Mouse (Mus musculus) intestine, embryonic 14.5 days (tissue): ENCODE data around the gene Rtn4. TPM values are rescaled to one million over a fixed set of nuclear protein-coding genes. Genes with fewer than 3 reads are reported as not detected.

ENCODE experiments used
- ATAC-seq: fragments of 200-750 bp; cut with Nextera tagmentation; replicated peaks from 2 replicates; pipeline ENCODE4 v1.8.0; 2017; ENCODE audit warnings: low read depth, moderate number of reproducible peaks, moderate TSS enrichment, moderate library complexity; ENCODE audit not compliant: low FRiP score, low TSS enrichment
- DNase-seq: peaks from one replicate; pipeline ENCODE4 v3.0.0-alpha.2; 2018; ENCODE audit warnings: low spot score
- H3K27ac ChIP-seq: fragments of 300-500 bp; sonication (generic); 2 replicates; pipeline ENCODE4 v1.5.1; 2014; ENCODE audit warnings: low read depth, mild to moderate bottlenecking, control low read depth
- H3K27me3 ChIP-seq: fragments of 300-500 bp; sonication (generic); replicated peaks from 2 replicates; pipeline ENCODE4 v1.6.1; 2014; ENCODE audit warnings: low read length, control low read depth; ENCODE audit not compliant: control insufficient read depth, insufficient read depth
- H3K36me3 ChIP-seq: fragments of 300-500 bp; sonication (generic); 2 replicates; pipeline ENCODE4 v1.6.1; 2014; ENCODE audit warnings: low read length, control low read depth; ENCODE audit not compliant: control insufficient read depth, insufficient read depth
- H3K4me1 ChIP-seq: fragments of 300-500 bp; sonication (generic); replicated peaks from 2 replicates; pipeline ENCODE4 v1.6.1; 2014; ENCODE audit warnings: low read length, control low read depth, mixed read lengths; ENCODE audit not compliant: control insufficient read depth, insufficient read depth
- H3K4me2 ChIP-seq: fragments of 300-500 bp; sonication (generic); 2 replicates; pipeline ENCODE4 v1.6.1; 2014; ENCODE audit warnings: low read length
- H3K4me3 ChIP-seq: fragments of 300-500 bp; sonication (generic); 2 replicates; pipeline ENCODE4 v1.5.1; 2014; ENCODE audit warnings: low read depth, low read length, control low read depth, mixed read lengths
- H3K9ac ChIP-seq: fragments of 300-500 bp; sonication (generic); 2 replicates; pipeline ENCODE4 v1.6.1; 2014; ENCODE audit warnings: mild to moderate bottlenecking, low read length
- H3K9me3 ChIP-seq: fragments of 300-500 bp; sonication (generic); 2 replicates; pipeline ENCODE4 v1.6.1; 2016; ENCODE audit warnings: low read length, control low read depth; ENCODE audit not compliant: control insufficient read depth
- WGBS: fragments of 180-500 bp; shearing (Covaris S2); extraction: QIAGEN DNeasy Blood & Tissue Kit; methylation state at CpG from one replicate; pipeline ENCODE4 v1.1.7; 2014; 5-methylcytosine and 5-hydroxymethylcytosine counted together
- polyA plus RNA-seq: library from polyadenylated mRNA; unstranded; fragments of >200 nt; fragmentation: Nextera tagmentation; extraction: Ambion mirVana; gene quantifications from 2 replicates; pipeline ENCODE4 v1.2.1, GENCODE M21; 2014

The Rtn4 gene
- polyA plus RNA-seq, 1 experiment from 2014 or later = 49.6 TPM

DNA sequence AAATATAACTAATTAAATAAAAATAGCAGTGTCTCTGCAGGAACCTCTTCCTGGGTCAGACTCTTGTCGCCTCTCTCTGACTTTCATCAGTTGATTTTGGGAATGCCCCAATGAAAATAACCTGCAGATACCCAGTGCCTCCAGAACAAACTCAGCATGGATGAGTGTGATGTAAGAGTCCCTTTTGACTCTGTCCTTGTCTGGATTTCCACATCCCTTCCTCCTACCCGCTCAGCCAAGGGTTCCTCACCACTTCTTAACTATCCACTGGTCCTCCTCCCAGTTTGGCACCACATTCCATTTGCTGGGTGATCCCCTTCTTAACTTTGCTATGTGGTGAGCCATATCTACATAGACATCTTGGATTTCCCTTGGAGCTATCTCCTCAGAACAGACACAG, 98.0 kb downstream of the Rtn4 start:
- WGBS = 79% methylated on average over 2 of the region's 2 CpGs
- Histone ChIP-seq H3K4me3 (no peak overlapping the region), H3K4me1 (no peaks in the 10 kb centered on the region), H3K4me2 (no peak overlapping the region), H3K27me3 (no peaks in the 10 kb centered on the region), H3K9ac (no peak overlapping the region), H3K27ac (no peak overlapping the region), H3K9me3 (no peaks in the 10 kb centered on the region), H3K36me3 (no peaks in the 10 kb centered on the region)
- ATAC-seq (no peak), DNase-seq (no peak)

Other genes with a start within 250 kb of the Rtn4 start
- 29.4 and 31.7 TPM in 2 replicates for gene Prorsd1, start 177.9 kb upstream of the Rtn4 start, polyA plus RNA-seq
- gene Mtif2, start 166.5 kb upstream of the Rtn4 start, polyA plus RNA-seq = 44.8 and 45.4 TPM in 2 replicates
- 0.19 and 0.28 TPM in 2 replicates for gene Clhc1, start 145.0 kb upstream of the Rtn4 start, polyA plus RNA-seq
- gene Rps27a, start 144.8 kb upstream of the Rtn4 start, polyA plus RNA-seq = 1,435 and 1,466 TPM in 2 replicates
- 0.11 TPM in 2 replicates for gene 4931440F15Rik, start 132.7 kb downstream of the Rtn4 start, polyA plus RNA-seq